Mouse (Mus musculus): ENCODE data around the gene Atrnl1.

- TF ChIP-seq EP300 (IDR thresholded peaks at IDR 0.05; ENCODE audit: insufficient read depth, low read depth, low read length) (no peak), CTCF (IDR thresholded peaks at IDR 0.05; ENCODE audit: low read depth, low read length) (no peak)
Observed at GRCm38 (mm10) chr19:57610476-57611261, at the start of gene Atrnl1.
